Mouse (Mus musculus) spleen, postnatal 4 days (tissue): ENCODE results near the gene Eif2d.
A peak's percentile ranks its signal among the peaks of the same experiment; 100 is the strongest.

Experiments used
- DNase-seq, 2 experiments: peaks; one replicate each; pipeline ENCODE4 v3.0.0; 2022; ENCODE audit warnings: low spot score in 2 of 2

The Eif2d gene

DNA sequence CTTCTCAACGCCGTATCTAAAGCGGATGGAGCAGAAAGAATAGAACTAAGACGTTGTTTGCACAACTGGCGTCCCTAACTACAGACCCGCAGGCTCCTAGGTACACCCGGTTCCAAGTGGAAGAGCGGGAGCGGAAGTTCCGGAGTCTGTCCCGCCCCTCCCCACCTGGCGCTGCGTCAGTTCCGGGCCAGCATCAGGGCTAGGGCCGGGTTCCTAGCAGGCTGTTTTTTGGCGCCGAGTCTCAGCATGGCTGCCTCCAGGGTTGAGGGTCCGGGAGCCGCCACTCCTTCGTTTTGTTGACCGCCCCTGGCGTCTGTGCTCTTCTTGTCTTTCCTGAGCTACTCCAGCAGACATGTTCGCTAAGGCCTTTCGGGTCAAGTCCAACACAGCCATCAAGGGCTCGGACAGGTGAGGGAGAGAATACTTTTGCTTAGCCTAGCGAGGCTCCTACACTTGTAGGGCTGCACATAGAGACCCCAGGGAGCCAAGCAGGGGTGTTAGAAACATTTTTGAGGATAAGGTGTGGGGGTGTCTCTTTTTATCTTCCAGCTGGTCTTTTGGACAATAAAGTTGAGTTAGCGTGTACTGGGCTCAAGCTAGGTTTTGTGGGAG, at the start of gene Eif2d:
Eif2d (plus strand) TSS at position 164 of the 612 bp plus-strand sequence.
- peak; percentile 85 to 93 for DNase-seq

DNA sequence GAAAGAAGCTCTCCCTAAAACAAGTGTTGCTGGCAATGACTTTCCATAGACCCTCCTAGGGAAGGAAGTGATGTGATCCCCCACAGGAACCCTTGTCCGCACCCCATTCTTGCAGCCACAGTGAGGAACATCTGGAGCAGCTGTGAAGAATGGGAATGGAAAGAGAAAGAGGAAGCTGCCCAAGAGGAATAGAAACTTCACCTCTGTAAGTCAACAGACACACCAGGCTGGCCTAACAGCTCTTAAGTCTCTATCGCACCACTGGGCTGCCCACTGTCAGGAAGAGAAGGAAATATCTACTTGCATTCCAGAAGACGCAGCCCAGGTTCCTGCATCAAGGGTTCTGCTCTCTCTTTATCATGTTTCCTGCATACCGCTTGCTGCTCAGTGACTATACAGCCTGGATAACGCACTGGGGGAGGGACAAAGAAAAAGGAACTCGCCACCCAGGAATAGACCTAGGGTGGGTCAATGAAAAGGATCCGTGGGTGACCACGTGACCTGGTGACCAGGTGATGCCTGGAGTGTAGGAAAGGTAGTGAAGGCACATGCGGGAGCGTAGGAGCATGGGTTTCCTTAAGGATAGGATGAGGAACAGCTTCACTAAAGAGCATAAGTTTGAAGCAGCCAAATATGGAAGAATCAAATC, 49.1 kb upstream of the Eif2d start:
- no peak for DNase-seq

DNA sequence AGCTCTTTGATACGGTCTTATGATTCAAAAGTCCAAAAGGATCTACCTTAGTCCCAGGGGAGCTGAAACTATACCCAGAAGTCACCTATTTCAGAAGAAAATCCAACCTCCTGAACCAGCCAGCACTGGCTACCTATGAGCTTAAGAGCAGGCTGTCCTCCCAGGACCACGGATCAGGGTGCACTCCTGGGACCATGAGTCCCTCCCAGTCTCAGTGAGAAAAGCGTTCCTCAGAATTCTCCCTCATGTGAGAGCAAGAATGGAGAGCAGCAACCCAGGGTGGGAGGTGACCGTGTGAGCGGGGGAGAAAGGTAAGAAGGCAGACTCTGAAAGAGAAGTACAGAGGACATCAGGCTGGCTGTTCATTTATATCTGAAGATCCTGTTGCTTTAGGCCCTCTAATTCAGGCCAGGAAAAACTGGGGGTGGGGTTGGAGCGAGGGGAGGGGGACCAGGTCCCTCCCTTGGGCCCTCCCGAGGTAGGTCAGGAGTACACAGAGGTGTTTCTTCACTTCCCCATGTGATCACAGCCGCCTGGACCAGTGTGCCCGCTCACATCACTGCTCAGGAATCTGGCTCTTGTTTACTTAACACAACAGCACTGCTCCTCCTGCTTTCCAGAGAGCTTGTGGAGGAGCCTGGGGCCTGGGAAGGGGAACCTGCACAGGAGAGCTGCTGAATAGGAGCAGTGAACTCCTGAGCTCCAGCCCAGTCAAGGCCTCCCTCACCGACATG, 45.2 kb upstream of the Eif2d start:
- no peak for DNase-seq

DNA sequence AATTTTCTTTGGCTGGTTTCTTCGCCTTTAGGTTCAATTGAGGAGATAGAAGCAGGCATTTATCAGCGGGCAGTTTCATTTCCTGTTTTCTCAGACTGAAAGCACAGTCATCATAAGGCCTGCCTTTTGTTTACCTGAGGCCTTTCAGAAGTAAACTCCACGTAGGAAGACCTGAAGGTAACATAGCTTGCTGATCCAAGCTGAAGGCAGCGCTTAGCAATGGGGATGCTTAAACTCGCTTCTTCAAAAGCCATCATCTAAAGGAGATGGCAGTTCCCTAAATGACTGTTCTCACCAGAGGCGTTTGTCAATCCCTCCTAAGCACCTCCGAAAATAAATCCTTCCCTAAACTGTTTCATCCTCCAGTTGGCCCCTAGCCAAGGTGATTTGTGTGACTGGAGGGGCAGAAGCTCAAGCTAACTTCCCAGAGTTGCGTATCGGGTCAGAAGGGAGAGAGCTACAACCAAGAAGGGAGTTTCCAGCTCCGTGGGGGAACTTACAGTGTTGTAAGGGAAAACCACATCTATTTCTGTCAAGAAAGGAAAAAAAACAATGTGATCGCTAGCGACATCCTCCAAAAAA, 42.4 kb upstream of the Eif2d start:
- no peak for DNase-seq

DNA sequence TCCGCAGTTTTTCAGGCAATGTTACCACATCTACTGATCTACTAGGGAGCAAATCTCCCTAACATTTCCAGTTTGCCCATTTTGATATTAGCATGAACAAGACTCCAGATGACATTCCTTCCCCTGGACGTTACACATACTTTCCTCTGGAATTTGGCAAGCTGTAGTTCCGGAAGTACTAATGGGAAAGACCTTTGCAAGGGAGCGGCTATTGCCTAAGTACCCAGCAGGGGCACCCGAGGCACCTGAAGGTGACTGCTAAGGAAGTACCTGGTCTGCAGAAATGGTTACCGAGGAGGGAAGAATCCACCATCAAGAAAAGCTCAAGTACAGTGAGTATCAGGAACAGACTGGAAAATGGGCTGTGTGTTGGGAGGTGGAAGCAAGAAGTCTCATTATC, 40.4 kb upstream of the Eif2d start:
- no peak for DNase-seq

DNA sequence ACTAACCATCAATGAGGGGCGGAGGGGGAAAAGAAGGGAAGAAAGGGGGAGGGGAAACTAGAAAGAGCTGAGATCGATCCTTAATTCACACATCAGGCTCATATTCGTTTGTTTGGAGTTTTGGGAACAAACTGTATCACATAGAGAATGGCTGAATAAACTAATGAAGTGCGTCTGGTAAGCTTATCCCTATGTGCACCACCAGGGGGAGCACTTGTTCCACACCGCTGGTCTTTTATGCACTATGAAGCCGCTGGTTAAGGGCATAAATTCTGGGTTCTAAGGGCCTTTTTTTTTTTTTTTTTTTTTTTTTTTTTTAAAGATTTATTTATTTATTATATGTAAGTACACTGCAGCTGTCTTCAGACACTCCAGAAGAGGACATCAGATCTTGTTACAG, 37.0 kb upstream of the Eif2d start:
- DNase-seq = peak; percentile 65 to 86

DNA sequence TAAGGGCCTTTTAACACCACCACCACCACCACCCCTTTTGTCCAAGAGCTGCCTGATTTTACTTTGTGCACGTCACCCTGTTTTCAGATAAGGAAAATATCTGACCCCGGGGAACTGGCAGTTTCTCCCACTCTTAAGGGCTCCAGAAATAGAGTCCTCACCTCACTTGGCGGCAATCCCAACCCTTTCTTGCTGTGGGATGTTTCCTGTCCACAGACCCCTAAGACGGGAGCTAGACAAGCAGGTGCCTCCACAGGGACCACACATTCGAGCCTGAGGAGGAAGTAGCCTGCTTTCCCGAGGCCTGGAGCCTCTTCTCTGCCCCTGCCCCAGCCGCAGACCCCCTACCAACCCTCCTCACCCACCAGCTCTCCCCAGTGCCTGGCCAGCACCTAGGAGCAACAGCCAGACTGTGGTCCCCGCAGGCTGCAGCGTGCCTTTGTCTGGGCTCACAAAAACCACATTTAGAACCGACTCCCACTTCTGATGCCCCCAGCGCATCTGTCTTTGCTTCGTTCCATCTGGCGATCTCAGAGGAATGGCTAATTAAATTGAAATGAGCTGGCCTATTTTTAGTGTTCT, 36.5 kb upstream of the Eif2d start:
- no peak for DNase-seq

DNA sequence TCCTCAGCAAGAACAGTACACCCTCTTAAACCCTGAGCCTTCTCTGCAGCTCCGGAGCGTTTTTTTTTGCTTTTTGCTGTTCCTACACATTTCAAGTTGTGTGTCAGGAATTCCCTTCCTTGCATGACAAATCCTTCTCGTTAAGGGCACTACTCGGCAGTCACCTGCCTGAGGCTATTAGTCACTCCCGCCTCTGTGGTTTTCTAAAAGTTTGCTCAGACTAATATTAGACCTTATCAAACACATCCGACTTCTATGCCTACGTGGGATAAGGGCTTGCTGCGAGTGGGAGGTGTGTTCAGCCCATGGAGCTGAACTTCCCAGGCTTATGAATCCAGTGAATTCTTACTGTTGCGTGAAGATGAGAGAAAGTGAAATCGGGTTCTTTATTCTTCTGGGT, 34.5 kb upstream of the Eif2d start:
- no peak for DNase-seq

DNA sequence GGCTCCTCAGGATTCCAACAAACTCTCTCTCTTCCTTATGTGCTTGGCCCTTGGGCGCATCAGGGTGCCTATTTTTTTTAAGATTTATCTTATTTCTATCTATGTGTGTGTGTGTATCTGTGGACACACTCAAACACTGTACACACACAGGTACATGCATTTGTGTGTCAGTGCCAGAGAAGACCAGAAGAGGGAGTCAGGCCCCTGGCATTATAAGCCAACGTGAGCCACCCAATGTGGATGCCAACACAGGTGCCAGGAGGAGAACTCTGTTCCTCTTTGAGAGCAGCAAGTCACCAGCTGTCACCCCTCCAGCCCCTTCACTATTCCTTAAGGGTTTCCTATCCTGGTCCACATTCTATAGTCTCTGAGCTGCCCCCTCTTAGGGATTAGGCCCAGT, 34.0 kb upstream of the Eif2d start:
- peak; percentile 72 to 81 for DNase-seq

DNA sequence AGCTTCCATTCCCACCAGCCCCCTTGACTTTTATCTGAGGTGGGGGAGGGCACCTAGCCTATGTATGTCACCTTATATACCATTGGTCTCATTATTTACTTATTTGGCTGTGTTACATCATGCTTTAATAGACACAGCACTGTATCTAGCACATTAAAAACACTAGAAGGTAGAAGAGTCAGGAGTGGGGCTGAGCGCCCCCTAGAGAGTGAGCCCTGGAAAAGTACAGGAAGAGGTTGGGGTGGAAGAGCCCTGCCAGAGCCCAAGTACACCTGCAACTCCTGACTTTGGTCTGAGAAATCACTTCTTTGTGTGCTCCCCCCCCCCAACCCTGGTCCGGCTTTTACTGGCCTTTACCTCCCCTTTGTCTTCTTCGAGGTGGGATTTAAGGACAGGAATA, 31.0 kb upstream of the Eif2d start:
- peak in 1 of 2 experiments; percentile 54 for DNase-seq

DNA sequence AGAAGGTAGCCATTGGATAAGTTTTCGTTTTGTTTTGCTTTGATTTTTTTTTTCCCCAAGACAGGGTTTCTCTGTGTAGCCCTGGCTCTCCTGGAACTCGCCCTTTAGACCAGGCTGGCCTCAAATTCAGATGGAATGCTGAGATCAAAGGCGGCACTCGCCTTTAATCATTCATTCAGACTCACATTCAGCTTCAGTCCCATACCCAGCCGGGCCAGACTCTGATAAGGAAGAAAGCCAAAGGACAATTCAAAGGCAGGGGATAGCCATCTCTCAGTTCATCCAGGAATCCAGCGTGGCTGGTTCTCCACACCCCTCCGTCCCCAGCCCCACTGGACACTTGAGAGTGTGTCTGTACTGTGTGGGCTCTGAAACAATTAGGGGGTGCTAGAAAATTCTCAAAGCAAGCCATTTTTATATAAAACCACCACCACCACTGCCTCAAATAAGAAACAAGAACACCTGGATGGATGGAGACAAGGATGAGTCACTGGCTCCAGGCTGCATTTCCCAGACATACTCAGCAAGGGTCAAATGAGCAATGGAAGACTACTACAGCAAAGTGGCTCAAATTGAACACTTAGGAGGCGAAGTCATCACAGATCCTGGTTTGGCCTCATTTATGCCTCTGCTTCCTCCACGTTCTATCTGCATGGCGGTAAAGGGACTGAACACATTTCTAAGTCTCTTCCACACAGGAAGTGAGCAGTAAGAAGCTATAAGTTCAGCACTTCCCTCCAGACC, 29.3 kb upstream of the Eif2d start:
- DNase-seq = no peak

DNA sequence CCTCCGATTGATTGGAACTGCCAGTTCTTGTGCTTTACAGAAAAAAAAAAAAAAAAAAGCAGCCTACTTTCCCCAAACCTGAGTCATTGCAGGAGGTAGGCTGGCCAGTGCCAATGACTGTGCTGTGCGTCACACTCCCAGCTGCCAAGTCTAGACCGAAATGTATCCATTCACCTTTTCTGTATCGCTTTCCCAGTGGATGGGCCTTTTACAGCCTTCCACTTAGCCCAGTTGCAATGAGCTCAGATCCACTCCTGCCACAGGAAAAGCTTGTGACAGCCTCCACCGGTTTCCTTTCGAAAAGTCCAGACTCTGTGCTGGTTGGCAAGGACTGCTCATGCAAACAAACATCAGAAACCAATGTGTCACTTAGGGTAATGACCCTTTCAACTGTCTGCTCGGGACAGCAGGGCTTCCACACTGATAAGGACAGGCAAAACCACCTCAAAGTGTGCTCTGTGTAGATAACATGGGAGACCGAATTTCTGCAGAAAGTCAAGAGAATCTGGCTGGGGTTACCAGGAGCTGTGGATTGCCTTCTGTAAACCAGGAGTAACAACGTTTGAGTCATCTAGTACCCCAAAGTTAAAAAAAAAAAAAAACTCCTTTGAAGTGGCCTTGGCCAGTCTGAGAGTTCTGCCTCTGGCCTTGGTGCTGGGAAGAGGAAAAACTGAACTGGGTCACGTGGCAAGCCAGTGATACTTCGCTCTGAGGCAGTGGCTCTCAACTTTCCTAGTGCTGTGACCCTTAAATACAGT, 26.8 kb upstream of the Eif2d start:
- DNase-seq = peak; percentile 66 to 77

DNA sequence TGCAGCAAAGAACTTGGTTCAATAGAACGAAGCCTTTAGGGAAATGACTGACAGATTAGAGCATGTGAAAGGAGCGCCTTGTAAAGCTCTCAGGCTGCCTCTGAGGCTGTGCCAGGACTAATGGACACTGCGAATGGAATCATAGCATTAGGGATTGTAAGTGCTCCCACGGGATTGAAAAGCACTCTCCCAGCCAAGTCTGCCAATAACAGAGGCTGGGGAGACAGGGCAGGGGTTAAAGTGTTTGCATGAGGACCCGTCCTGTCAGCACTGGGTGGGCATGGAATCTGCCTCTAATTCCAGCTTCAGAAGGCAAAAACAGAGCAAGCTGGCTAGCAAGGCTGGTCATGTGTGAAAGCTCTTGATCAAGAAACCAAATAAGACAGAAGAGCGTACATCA, 18.8 kb upstream of the Eif2d start:
- no peak for DNase-seq

DNA sequence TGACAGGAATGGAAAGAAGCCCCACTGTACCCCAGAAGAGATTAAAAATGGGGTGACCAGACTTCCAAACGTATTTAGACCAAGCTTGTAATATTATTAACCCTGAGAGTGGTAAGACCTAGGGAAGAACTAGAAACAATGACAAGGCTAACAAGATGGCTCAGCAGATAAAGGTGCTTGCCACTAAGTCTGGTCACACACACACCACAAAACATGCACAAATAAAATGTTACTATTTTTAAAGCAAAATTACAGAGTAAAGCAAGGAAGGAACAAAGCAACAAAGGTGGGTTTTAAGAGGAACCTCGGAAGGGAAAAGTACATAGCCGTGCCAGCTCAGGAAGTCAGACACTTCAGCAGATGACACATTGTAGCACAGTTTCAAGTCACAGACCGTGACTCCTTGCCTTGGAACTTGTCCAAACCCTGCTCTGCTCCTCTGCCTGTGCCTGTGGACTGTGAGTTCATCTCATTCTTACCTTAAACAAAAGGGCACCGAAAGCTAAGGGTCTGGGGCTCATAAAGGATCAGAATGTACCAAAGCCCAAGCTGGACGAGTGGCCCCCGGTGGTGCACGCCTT, 17.9 kb upstream of the Eif2d start:
- peak in 1 of 2 experiments; percentile 59 for DNase-seq

DNA sequence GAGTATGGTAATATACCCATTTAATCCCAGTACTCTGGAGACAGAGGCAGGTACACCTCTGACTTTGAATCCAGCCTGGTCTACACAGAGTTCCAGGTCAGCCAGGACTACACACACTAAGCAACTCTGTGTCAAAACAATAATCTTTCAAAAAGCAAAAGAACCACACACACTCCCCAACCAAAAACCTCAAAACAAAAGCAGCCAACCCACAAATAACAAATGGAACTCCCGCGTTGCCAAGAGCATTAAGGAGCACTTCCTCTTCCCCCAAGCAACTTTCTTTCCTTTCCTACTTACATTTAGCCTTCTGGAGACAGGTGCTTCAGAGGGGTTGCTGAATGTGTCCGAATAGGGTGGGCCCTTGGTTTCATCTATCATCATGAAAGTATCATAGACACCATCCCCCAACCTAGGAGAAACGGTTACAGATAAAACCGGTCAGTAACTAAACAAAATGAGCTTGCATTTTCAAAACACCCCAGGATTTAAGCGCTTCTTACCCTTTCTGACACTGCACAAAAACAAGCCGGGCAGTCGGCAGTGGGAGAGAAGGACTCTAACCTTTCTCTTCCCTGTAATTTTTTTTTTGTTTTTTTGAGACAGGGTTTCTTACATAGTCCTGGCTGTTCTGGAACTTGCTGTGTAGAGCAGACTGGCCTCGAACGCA, 16.9 kb upstream of the Eif2d start:
- DNase-seq = no peak

DNA sequence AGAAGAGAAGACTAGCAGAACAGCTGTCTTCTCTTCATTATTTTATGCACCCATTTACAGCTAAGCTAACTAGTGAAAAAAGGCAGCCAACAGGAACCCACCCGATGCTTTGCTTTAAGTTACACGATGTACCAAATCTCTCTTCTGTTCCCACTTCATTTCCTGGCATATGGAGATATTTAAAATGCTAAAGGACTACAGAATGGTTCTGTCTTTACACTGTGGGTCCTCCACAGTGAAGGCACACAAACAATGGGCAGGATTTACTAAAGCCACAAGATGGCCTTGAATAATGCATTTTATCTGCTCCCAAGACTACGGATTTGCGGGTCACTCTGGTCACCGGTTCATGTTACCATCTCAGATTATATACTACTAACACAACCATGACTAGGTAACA, 15.9 kb upstream of the Eif2d start:
- DNase-seq = no peak

DNA sequence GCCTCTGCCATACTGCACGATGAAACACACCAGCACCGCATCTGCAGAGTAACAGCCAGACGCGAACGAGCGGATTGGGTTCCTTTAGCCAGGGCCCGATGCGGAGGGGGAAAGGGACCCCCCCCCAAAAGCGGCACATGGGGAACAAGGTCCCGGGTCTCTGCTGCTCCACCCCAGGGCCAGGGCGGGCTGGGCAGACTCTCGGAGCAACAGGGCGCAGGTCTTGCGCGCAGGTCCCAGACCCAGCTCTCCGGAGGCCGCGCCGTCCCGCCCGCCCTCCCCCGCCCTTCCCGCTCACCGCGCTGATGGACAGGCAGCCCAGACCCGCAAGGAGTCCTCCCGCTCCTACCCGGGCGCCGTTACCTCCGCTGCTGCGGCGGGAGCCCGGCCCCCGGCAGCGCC, 15.3 kb upstream of the Eif2d start:
- DNase-seq = peak; percentile 43 to 79

DNA sequence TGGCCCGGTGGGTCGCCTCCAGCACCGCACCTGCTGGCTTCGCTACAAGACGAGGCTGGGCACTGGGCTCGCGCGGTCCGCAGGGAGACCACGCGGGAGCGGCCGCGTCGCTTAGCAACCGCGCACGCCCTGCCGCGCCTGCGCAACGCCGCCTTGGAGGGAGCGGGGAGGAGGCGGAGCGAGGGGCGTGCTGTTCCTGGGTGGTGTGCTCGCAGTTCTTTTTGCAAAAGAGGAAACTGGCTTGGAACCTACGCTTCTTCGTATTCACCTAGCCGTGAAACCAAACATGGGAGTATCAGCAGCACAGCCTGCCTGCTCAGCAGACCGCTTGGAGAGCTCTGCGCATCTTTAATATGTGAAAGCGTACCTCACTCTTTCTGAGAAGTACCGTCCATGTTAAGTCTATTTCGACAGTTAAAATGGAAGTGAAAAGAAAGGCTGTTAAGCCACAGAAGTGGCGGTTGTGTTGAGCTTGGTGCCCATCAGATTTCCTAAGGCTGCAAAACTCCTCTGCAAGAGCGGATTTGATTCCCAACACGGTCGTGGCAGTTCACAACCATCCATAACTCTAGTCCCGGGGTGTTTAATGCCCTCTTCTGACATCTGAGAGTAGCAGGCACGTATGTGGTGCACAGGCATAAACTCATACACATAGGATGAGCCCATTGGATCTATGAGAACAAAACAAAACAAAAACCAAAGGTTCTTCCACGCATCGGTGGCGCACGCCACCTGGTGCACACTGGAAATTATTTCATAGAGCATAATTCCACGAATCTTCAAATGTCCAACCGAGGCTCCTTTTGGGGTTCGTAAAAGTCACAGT, 14.6 kb upstream of the Eif2d start, which contains the start of gene Dyrk3:
Dyrk3 (minus strand) TSS at position 150 of the 826 bp plus-strand sequence.
- DNase-seq = peak; percentile 93 to 96
